Mouse (Mus musculus): ENCODE data around the gene Zfhx3. TPM values are rescaled to one million over a fixed set of nuclear protein-coding genes. Genes with fewer than 3 reads are reported as not detected.

The Zfhx3 gene
- total RNA-seq, 2 experiments from 2014 or later = 4.3 to 4.4 TPM

DNA sequence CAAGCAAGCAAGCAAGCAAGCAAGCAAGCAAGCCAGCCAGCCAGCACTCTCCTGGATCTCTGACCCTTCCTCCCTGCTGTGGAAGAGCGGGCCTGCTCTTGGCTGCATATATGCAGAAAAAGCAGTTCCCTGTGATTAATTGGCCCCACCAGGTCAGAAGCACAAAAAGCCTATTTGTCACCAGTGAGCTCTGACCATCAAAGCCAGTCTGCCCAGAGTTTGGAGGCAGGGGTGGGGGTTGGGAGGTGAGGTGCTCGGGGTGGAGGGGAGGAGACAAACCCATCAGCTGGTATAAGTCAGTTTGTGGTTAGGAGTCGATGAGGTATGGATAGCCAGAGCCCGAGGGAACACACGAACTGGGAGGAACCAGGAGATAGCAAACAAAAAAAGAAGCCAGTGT, 421.0 kb downstream of the Zfhx3 start:
- DNase-seq = no peak

- no peak for DNase-seq
Measured at GRCm38 (mm10) chr8:108363856-108364255, 421.4 kb downstream of the Zfhx3 start.

GRCm38 (mm10) chr8:108369081-108369480, 426.6 kb downstream of the Zfhx3 start:
- peak in 1 of 2 experiments; percentile 34 for DNase-seq

DNA sequence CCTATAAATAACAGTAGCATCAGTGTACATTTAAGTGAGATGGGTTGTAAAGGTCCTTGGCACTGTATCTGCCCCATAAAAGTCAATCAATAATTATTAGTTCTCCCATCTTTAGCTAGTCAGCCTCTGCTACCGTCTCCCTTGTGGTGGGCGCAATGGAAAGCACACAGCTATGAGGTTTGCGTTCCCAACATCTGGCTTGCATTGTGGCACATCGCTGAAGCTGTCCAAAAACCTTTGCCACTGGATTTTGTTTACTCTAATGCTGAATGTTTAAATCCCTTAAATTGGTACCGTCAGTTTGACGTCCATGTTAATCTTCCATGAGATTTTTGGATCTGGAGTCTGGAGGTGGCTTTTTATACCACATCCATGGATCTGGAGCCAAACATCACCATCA, 428.3 kb downstream of the Zfhx3 start:
- DNase-seq = no peak

DNA sequence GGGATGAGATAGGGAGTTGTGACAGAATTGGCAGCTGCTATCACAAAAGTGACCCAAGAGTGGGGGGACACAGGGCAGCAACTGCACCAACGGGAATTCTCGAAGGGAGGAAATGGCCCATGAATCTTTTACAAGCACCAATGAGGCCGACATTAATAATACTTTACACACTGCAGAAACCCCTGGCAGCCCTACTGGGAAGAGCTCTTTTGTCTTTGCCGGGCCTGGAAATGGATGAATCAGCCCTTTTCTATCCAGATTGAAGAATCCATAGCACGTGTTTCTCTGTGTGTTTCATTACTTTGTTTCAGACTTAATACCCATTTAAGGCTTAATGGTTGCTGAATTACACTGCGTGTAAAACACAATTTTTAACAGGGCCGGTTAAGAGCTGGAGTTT, 430.6 kb downstream of the Zfhx3 start:
- no peak for DNase-seq

GRCm38 (mm10) chr8:108378036-108378435, 435.6 kb downstream of the Zfhx3 start:
- DNase-seq = no peak

DNA sequence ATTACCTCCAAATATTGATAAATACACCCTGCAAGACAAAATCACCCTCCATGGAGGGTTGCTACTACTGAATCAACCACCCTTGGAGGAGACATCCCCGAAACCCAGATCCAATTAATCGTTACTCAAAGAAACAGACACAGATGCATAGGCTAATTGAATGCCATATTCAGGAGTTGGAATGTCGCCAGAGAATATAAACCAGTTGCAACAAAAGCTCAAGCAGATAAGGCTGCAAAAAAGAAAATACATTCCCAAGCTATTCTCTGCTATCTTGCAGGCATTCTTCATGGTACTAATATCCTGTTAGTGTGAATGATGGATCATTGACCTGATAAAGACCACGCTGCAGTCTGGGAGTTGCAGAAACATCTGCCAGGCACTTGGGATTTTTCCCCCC, 440.7 kb downstream of the Zfhx3 start:
- DNase-seq = no peak

GRCm38 (mm10) chr8:108387160-108387912, 444.9 kb downstream of the Zfhx3 start:
- DNase-seq = no peak

GRCm38 (mm10) chr8:108387913-108388274, 445.4 kb downstream of the Zfhx3 start:
- no peak for DNase-seq

- DNase-seq = no peak
Measured at GRCm38 (mm10) chr8:108392909-108393308, 450.5 kb downstream of the Zfhx3 start.

DNA sequence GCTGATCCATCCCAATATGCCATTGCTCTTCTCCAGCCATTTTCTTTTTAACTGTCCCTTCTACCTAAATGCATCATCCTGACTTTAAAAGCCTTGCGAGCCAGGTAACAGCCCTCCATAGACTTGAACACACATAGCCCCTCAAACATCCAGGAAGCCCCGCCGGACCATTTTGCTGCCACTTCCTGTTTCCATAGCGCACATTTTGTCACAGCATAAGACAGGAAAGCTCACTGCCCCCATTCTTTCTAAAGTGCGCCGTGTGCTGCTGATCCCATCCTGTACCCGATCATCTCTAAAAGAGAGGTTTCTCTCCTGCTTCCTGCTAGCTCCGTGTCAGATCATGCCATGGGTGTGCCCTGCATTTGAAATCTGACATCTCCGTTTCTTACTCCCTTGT, 459.7 kb downstream of the Zfhx3 start:
- DNase-seq = no peak

DNA sequence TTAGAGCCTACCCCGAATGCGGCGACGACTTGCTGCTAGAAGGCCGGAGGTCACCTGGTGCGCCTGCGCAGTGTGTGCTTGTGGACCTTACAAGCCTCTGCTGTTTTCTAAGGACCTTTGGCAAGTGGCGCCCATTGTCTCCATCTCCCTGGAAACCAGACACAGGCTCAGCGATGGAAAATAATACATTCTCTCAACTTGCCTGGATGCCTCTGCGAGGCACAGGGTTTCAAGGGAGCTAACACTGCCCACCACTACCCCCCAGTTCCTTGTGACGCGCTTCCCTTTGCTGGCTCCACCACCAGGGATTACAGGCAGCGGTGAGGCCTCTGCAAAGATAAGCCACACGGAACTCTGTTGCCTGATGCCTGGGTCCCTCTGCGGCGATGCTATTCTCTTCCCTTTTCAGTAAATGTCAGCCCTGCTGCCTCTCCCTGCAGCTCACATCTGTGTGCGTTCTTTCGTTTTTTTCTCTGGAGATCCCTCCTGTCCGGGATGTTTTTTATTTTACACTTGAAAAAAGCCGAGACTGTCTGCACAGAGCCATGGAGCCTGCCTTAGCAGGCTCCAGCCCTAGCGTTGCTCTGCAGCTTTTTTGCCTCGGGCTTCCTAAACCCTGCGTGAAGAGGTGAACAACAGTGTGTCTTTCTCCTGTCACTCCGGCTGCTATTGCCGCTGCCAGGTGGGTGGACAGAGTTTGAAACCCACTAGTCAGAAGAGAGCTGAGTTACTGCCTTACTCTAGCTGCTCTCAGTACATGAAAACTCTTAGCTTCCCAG, 464.5 kb downstream of the Zfhx3 start:
- peak; percentile 25 to 32 for DNase-seq

DNA sequence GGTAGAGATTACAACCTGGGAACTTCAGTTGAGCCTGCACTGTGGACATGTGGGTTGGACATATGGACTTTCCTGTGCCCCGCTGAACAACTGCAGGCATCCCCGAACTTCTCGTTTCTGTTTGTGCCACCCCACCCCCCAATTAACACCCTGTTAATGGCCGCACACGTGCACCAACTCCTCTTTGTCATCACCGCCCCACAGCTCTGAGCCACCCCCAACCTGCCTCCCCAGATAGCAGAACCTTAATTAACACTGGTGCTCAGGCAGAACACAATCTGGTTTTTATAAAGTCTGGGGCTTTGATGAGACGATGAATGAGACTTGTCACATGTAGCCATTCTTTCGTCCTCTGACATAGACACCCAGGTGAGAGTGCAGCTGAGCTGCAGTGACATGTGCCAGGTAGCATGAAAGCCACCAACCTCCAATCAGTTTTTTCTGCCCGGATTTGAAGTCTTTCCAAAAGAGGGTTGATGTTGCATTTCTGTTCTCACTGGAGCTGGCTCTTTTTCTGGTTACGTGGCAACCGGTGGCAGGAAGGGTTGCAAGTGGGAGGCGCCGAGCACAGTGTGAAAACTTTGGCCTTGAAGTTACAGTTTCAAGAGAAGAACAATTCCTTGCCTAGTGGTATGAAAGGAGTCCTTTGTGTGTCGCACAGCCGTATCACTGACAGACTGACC, 476.9 kb downstream of the Zfhx3 start:
- peak; percentile 29 to 38 for DNase-seq

- DNase-seq = no peak
Measured at GRCm38 (mm10) chr8:108422521-108422920, 480.1 kb downstream of the Zfhx3 start.

DNA sequence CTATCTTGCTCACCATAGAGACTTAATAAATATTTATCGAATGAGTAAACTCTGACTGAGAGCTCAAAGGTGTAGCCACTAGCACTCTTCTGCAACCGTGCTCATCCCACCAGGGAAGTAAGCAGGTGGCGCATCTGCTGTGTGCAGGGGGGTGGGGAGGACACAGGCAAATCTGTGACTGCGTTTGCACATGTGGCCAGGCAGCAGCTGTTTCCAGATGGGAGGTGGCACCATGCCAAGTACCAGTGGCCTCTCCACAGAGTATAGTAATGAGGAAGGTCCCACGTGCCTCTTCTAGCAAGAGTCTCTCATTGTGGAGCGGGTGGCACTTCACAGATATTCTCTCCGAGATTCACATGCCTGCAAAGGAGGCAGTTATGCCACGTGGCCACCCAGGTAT, 481.9 kb downstream of the Zfhx3 start:
- DNase-seq = no peak

GRCm38 (mm10) chr8:108433321-108433720, 490.9 kb downstream of the Zfhx3 start:
- no peak for DNase-seq

GRCm38 (mm10) chr8:108434510-108434909, 492.1 kb downstream of the Zfhx3 start:
- DNase-seq = no peak

GRCm38 (mm10) chr8:108436336-108436735, 493.9 kb downstream of the Zfhx3 start:
- no peak for DNase-seq

- DNase-seq = no peak
Measured at GRCm38 (mm10) chr8:108437316-108437830, 494.9 kb downstream of the Zfhx3 start.

DNA sequence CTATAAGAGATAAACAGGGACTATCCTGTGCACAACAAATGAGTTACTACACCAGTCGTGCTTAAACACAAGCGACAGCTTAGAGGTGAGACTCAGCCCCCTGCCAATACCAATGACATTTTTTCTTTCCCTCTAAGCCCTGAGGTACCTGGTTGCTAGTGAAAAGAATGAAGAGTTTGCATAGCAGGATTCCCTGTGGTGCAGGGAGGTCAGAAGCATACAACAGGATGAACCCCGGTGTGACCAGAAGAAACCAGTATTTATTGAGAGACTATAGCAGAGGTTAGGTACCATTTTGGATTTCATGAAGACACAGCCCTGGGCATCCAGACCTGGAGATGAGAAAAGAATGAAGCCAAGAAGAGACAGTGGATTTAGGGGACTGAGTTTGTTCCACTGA, 498.0 kb downstream of the Zfhx3 start:
- no peak for DNase-seq

DNA sequence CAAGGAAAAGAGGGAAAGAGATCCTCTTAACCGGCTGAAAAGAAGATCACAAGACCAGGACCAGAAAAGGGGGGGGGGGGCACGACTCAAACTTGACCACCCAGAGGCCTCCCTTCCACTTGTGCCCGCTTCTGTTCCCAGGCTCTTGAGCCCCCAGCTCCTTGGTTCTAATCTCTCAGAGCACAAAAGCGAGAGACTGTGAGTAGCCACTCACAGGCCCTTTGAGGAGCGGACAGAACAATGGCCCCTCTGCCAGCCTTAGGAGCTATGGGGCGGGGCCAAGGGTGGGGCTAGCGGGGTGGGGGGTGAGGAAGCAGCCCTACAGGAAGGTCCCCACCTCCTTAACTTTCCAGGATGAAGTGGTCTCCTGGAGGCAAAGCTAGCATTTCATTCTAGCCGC, 508.4 kb downstream of the Zfhx3 start:
- no peak for DNase-seq

DNA sequence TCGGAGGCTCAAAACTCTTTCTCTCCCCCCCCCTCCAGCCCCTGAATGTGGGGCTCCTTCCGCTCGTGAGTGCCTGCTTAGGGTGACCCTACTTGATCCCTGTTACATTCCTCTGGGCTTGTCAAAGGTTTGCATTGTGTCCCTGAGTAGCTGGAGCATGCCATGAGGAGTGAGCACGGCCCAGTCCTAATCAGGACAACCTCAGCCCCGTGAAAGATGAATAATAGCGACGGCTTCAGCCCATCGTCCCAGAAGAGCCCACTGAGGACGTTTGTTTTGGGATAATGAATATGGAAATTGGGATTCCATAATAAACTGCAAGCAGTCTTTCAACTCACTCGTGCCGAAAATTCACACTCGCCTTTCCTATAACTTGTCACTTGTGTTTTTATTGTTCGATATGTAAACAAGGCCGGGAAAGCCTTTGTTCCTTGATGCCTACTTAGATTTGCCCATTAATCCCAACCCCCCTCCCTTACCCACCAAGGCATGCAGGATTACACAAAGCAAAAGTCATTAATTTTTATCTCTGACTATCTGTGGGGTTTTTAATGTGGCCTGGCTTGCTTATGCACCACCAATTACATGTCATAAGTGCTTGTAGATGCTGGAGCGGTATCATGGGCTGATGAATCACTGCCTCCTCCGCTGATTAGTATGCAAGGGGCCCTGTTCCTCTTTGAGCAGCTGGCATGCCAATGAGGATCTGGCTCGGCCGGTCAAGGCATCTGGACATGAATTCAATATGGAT, 512.3 kb downstream of the Zfhx3 start:
- peak in 1 of 2 experiments; percentile 31 for DNase-seq

All from layer of hippocampus, postnatal 36 days (tissue).